In genomic region chr6:35326111-35326515, GRCm38 (mm10) we compare ENCODE assay signal across 9 mouse cellular contexts. TPM values are rescaled to one million over a fixed set of nuclear protein-coding genes. Genes with fewer than 3 reads are reported as not detected.
DNase-seq lines count a peak whose midpoint lies in the region; ATAC-seq and TF ChIP-seq lines count a peak whose summit lies in the region.
"Had no signal": no experiment of that assay in that cellular context is flagged by ENCODE, and none has a peak within 500 bp of the region (broad histone marks: within the 10 kb centered on the region; RNA-seq: fewer than 3 reads in every experiment).

Gene Fam180a, minus strand, starts transcription at chr6:35326141.

- TF ChIP-seq CTCF in liver, adult 2 months (IDR thresholded peaks at IDR 0.05; ENCODE audit: low read depth, low read length), result no peak
- TF ChIP-seq CTCF in liver, postnatal 0 days (IDR thresholded peaks at IDR 0.05; ENCODE audit: low read depth), result no peak

- no peak for TF ChIP-seq POLR2A in liver, adult 2 months (IDR thresholded peaks at IDR 0.05; ENCODE audit: extremely low read depth, insufficient read depth, low read length)

- 0 out of 2 replicates have a peak within 1 kb of the TSS, but pooled peaks have one; percentile 17 for H3K27ac ChIP-seq in liver, adult 2 months (replicated peaks; ENCODE audit: insufficient read depth, low read depth, low read length)
- H3K27ac ChIP-seq in liver, postnatal 0 days (ENCODE audit: low read depth), result no peak within 1 kb of the TSS

- peak; percentile 35 for DNase-seq in liver, adult 2 months (ENCODE audit: extremely low read depth, low read depth, low spot score)
- DNase-seq in liver, result no peak
- DNase-seq in gastrocnemius, postnatal 4 days (ENCODE audit: low spot score in 2 of 2), result peak; percentile 42 to 79
- peak; percentile 33 for DNase-seq in layer of hippocampus, adult 9-11 months
- DNase-seq in ovary, postnatal 14 days (ENCODE audit: low spot score), result peak; percentile 58
- no peak for DNase-seq in natural killer cell, adult 2 months (ENCODE audit: low spot score in 2 of 2)
- no peak for DNase-seq in liver, postnatal 0 days
- DNase-seq in cerebellum, postnatal 4 days (ENCODE audit: low spot score in 2 of 2), result no peak

- no peak for TF ChIP-seq EP300 in liver, postnatal 0 days (IDR thresholded peaks at IDR 0.05; ENCODE audit: low read depth)

- H3K4me3 ChIP-seq in liver, adult 2 months (ENCODE audit: insufficient read depth, low read depth, low read length), result no peak within 1 kb of the TSS; the same call in 1 of the 2 replicates
- H3K4me3 ChIP-seq in liver, postnatal 0 days (ENCODE audit: low read depth, low read length), result no peak within 1 kb of the TSS

- H3K9me3 ChIP-seq in liver, postnatal 0 days (ENCODE audit: low read length), result no peaks in the 10 kb centered on the region
- H3K9me3 ChIP-seq: megakaryocyte, embryonic 14.5 days had no signal

- H3K9ac ChIP-seq in liver, adult 2 months (ENCODE audit: low read depth, low read length), result no peak within 1 kb of the TSS
- no peak within 1 kb of the TSS for H3K9ac ChIP-seq in liver, postnatal 0 days (replicated peaks)

- H3K27me3 ChIP-seq in liver, adult 2 months (ENCODE audit: control insufficient read depth, insufficient read depth, low read length), result no peaks in the 10 kb centered on the region
- no peaks in the 10 kb centered on the region for H3K27me3 ChIP-seq in liver, postnatal 0 days (ENCODE audit: insufficient read depth, low read length)

- no peak for ATAC-seq in liver, postnatal 0 days

- H3K79me2 ChIP-seq in liver, adult 2 months (ENCODE audit: control insufficient read depth, insufficient read depth, low read length), result no peaks in the 10 kb centered on the region

- WGBS in liver, adult 2 months, result 27% methylated on average over 9 of the region's 9 CpGs
- 64% methylated on average over 9 of the region's 9 CpGs for WGBS in liver, postnatal 0 days (ENCODE audit: insufficient replicate concordance)

- no peaks in the 10 kb centered on the region for H3K4me1 ChIP-seq in liver, adult 2 months (ENCODE audit: control insufficient read depth, insufficient read depth, low read length)
- peaks cover 5% of the 10 kb centered on the region for H3K4me1 ChIP-seq in liver, postnatal 0 days (ENCODE audit: insufficient read depth)

- no peak within 1 kb of the TSS for H3K4me2 ChIP-seq in liver, postnatal 0 days (ENCODE audit: low read depth, low read length)

- H3K36me3 ChIP-seq in liver, adult 2 months (ENCODE audit: control insufficient read depth, insufficient read depth, low read length), result no peaks in the 10 kb centered on the region
- H3K36me3 ChIP-seq in liver, postnatal 0 days (replicated peaks; ENCODE audit: insufficient read depth, low read length), result no peaks in the 10 kb centered on the region

RNA-seq across cellular contexts. Expression of gene Fam180a, which starts in this region (rescaled TPM):
- 1.0 and 1.7 TPM in 2 replicates for total RNA-seq in liver, adult 2 months (2014; rRNA removed)
- 0.09 and 0.11 TPM in 2 replicates for polyA plus RNA-seq in liver, adult 2 months (2012; rRNA removed)
- 1 to 10 TPM in 1 of 2 experiments, under 1 TPM in 1; 0.21 to 1.0 TPM for total RNA-seq in gastrocnemius, postnatal 4 days (2021)
- 0.26 and 1.1 TPM in 2 replicates for polyA plus RNA-seq in liver, postnatal 0 days (2015; fragmentation: Nextera tagmentation; extraction: Ambion mirVana)

Comparison
In these comparisons a context has a peak if more than half of its experiments do, and no peak if none do; other contexts are left out.
1. DNase-seq: peak in liver, adult 2 months (single experiment), gastrocnemius, postnatal 4 days (2 of 2), layer of hippocampus, adult 9-11 months (single experiment) and ovary, postnatal 14 days (single experiment); none in liver (single experiment), natural killer cell, adult 2 months (0 of 2), liver, postnatal 0 days (single experiment) and cerebellum, postnatal 4 days (0 of 2).